In genomic region chr7:130681798-130682197, GRCm38 (mm10) we compare ENCODE assay signal across 8 mouse cellular contexts.
DNase-seq lines count a peak whose midpoint lies in the region; ATAC-seq and TF ChIP-seq lines count a peak whose summit lies in the region.

No protein-coding gene starts in this region.

- no peaks in the 10 kb centered on the region for H3K36me3 ChIP-seq in forebrain, postnatal 0 days (ENCODE audit: insufficient read depth)
- H3K36me3 ChIP-seq in forebrain, embryonic 12.5 days (replicated peaks), result no peaks in the 10 kb centered on the region
- no peaks in the 10 kb centered on the region for H3K36me3 ChIP-seq in forebrain, embryonic 11.5 days (ENCODE audit: control insufficient read depth, insufficient read depth, low read length)

- WGBS in forebrain, postnatal 0 days, result 56% methylated on average over 4 of the region's 4 CpGs
- 72% methylated on average over 4 of the region's 4 CpGs for WGBS in forebrain, embryonic 12.5 days
- 90% methylated on average over 4 of the region's 4 CpGs for WGBS in forebrain, embryonic 11.5 days

- H3K9ac ChIP-seq in forebrain, postnatal 0 days, result no peak overlapping the region
- H3K9ac ChIP-seq in forebrain, embryonic 12.5 days, result no peak overlapping the region
- no peak overlapping the region for H3K9ac ChIP-seq in forebrain, embryonic 11.5 days (ENCODE audit: low read length)

- peak; percentile 59 for DNase-seq in forebrain, postnatal 0 days
- peak; percentile 45 for DNase-seq in Muller cell, postnatal 12 days (ENCODE audit: inconsistent ontology term)
- peak; percentile 59 for DNase-seq in left cerebral cortex, postnatal 4 days
- DNase-seq in embryo, embryonic 9.5 days (ENCODE audit: extremely low spot score), result no peak
- DNase-seq in forebrain, embryonic 11.5 days (ENCODE audit: low spot score), result no peak

- intact Hi-C loops in left cerebral cortex, postnatal 4 days (cut with DNase I), result no loop called here

- H3K27ac ChIP-seq in forebrain, postnatal 0 days (ENCODE audit: low read depth, low read length), result no peak overlapping the region
- H3K27ac ChIP-seq in forebrain, embryonic 12.5 days, result no peak overlapping the region
- peak overlapping the region; percentile 0; the same call in 1 of the 2 replicates for H3K27ac ChIP-seq in embryonic fibroblast, embryonic 13.5 days (ENCODE audit: insufficient read depth, low read length)
- H3K27ac ChIP-seq in forebrain, embryonic 11.5 days (ENCODE audit: low read depth, low read length), result no peak overlapping the region

- no peak for TF ChIP-seq CTCF in forebrain, postnatal 0 days (IDR thresholded peaks at IDR 0.05; ENCODE audit: low read depth)
- TF ChIP-seq CTCF in embryonic fibroblast, embryonic 13.5 days (IDR thresholded peaks at IDR 0.05; ENCODE audit: borderline replicate concordance, insufficient read depth, low read length), result no peak

- peak; percentile 38 for ATAC-seq in forebrain, postnatal 0 days
- no peak for ATAC-seq in forebrain, embryonic 12.5 days (ENCODE audit: low FRiP score)
- peak; percentile 74 to 87 for ATAC-seq in hematopoietic stem cell, adult 5-6 weeks (replicated peaks in 1 of 2; ENCODE audit: insufficient read depth in 1 of 2, low FRiP score in 2 of 2, low TSS enrichment in 1 of 2, low read depth in 1 of 2, poor library complexity in 2 of 2, severe bottlenecking in 2 of 2)
- no peak for ATAC-seq in forebrain, embryonic 11.5 days (replicated peaks; ENCODE audit: low FRiP score)

- no peaks in the 10 kb centered on the region for H3K27me3 ChIP-seq in forebrain, postnatal 0 days (ENCODE audit: insufficient read depth, low read length)
- no peaks in the 10 kb centered on the region for H3K27me3 ChIP-seq in forebrain, embryonic 12.5 days
- no peaks in the 10 kb centered on the region for H3K27me3 ChIP-seq in forebrain, embryonic 11.5 days (ENCODE audit: control insufficient read depth, insufficient read depth, low read length)

- no peak overlapping the region for H3K4me2 ChIP-seq in forebrain, postnatal 0 days (ENCODE audit: low read depth)
- H3K4me2 ChIP-seq in forebrain, embryonic 12.5 days, result no peak overlapping the region
- no peak overlapping the region for H3K4me2 ChIP-seq in forebrain, embryonic 11.5 days (ENCODE audit: low read depth, low read length, severe bottlenecking)

- TF ChIP-seq POLR2A in embryonic fibroblast, embryonic 13.5 days (IDR thresholded peaks at IDR 0.05; ENCODE audit: low read depth, low read length), result no peak

- H3K9me3 ChIP-seq in forebrain, postnatal 0 days (ENCODE audit: low read length), result no peaks in the 10 kb centered on the region
- no peaks in the 10 kb centered on the region for H3K9me3 ChIP-seq in forebrain, embryonic 12.5 days
- no peaks in the 10 kb centered on the region for H3K9me3 ChIP-seq in forebrain, embryonic 11.5 days (ENCODE audit: control insufficient read depth, low read length)

- no peaks in the 10 kb centered on the region for H3K4me1 ChIP-seq in forebrain, postnatal 0 days (ENCODE audit: insufficient read depth)
- H3K4me1 ChIP-seq in forebrain, embryonic 12.5 days, result peaks cover 12% of the 10 kb centered on the region
- H3K4me1 ChIP-seq in embryonic fibroblast, embryonic 13.5 days (ENCODE audit: control insufficient read depth, insufficient read depth, low read length), result no peaks in the 10 kb centered on the region
- H3K4me1 ChIP-seq in forebrain, embryonic 11.5 days (replicated peaks; ENCODE audit: control insufficient read depth, insufficient read depth, low read length), result no peaks in the 10 kb centered on the region; the same call in 1 of the 2 replicates

- no peak overlapping the region for H3K4me3 ChIP-seq in forebrain, postnatal 0 days (ENCODE audit: low read depth, low read length)
- H3K4me3 ChIP-seq in forebrain, embryonic 12.5 days (replicated peaks), result no peak overlapping the region
- no peak overlapping the region for H3K4me3 ChIP-seq in embryonic fibroblast, embryonic 13.5 days (ENCODE audit: insufficient read depth, low read length)
- H3K4me3 ChIP-seq in forebrain, embryonic 11.5 days (ENCODE audit: low read depth, low read length), result no peak overlapping the region

Comparison
In these comparisons a context has a peak if more than half of its experiments do, and no peak if none do; other contexts are left out.
1. ATAC-seq: peak in forebrain, postnatal 0 days (single experiment) and hematopoietic stem cell, adult 5-6 weeks (2 of 2); none in forebrain, embryonic 12.5 days (single experiment) and forebrain, embryonic 11.5 days (single experiment).
2. DNase-seq: peak in forebrain, postnatal 0 days (single experiment), Muller cell, postnatal 12 days (single experiment) and left cerebral cortex, postnatal 4 days (single experiment); none in embryo, embryonic 9.5 days (single experiment) and forebrain, embryonic 11.5 days (single experiment).